Comparison of ENCODE assay signal across 16 mouse cellular contexts in the genomic region with DNA sequence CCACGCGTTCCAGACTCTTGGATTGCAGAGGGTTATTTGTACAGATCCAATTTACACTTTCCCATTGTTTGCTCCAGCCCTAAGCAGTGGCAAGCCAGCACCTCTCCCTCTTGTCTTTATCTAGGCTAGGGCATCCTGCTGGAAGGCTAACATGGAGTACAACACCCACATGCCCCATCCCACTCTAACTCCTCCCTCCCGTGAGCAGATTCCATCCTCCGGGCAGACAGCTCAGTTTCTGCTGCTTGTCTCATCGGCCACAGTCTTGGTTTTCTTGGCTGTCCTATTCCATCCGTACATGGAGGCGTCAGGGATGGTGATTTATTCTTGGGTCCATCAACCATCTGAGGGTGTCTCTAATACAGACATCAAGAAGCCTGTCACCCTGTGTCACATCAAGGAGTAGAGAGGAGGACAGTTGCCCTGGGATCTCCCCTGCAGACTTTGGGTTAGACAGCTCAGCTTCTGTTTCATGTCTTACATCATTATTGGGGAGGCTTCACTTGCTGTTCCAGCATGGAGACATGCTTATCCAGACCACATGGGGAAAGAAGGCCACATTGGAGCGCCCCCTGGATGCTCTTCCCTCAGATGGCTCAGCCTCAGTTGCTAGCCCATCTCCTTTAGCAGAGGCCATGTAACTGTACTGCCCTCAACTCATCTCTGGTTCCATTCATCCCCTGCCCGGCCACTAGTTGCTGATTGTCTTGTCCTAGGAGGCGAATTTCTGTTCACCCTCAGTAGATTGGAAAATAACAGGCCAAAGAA.
DNase-seq lines count a peak whose midpoint lies in the region; ATAC-seq and TF ChIP-seq lines count a peak whose summit lies in the region.
"Had no signal": no experiment of that assay in that cellular context is flagged by ENCODE, and none has a peak within 500 bp of the region (broad histone marks: within the 10 kb centered on the region; RNA-seq: fewer than 3 reads in every experiment).

No protein-coding gene starts in this region.

- H3K9ac ChIP-seq in heart, embryonic 11.5 days (ENCODE audit: low read depth, low read length) = no peak overlapping the region
- H3K9ac ChIP-seq: embryonic facial prominence, embryonic 13.5 days; limb, embryonic 12.5 days; stomach, embryonic 15.5 days had no signal

- peaks cover 15% of the 10 kb centered on the region for H3K4me1 ChIP-seq in heart, embryonic 11.5 days (ENCODE audit: control insufficient read depth, insufficient read depth, low read length)
- peaks cover 79% of the 10 kb centered on the region for H3K4me1 ChIP-seq in E14TG2a.4 (replicated peaks; ENCODE audit: low read depth, low read length)
- H3K4me1 ChIP-seq: stomach, embryonic 15.5 days had no signal

- no peaks in the 10 kb centered on the region for H3K36me3 ChIP-seq in heart, embryonic 11.5 days (ENCODE audit: control insufficient read depth, insufficient read depth, low read length)
- peaks cover 46% of the 10 kb centered on the region for H3K36me3 ChIP-seq in E14TG2a.4 (ENCODE audit: insufficient read depth, low read length)

- no peak for ATAC-seq in heart, embryonic 11.5 days (replicated peaks; ENCODE audit: insufficient number of reproducible peaks, low FRiP score, low TSS enrichment)
- ATAC-seq: lung, postnatal 0 days had no signal

- H3K4me2 ChIP-seq in heart, embryonic 11.5 days = no peak overlapping the region
- H3K4me2 ChIP-seq: embryonic facial prominence, embryonic 13.5 days; limb, embryonic 12.5 days; stomach, embryonic 15.5 days had no signal

- H3K4me3 ChIP-seq in heart, embryonic 11.5 days (ENCODE audit: low read depth, low read length) = no peak overlapping the region
- H3K4me3 ChIP-seq in layer of hippocampus, adult 2 months = no peak overlapping the region
- H3K4me3 ChIP-seq in E14TG2a.4 (replicated peaks; ENCODE audit: low read length) = peak overlapping the region; percentile 17
- H3K4me3 ChIP-seq: embryonic facial prominence, embryonic 13.5 days; forebrain, embryonic 10.5 days; limb, embryonic 12.5 days; stomach, embryonic 15.5 days had no signal

- 0 out of 2 replicates have a peak, but pooled peaks have one; percentile 12 for TF ChIP-seq CTCF in layer of hippocampus, adult 2 months (conservative IDR thresholded peaks at IDR 0.05)
- TF ChIP-seq CTCF in E14TG2a.4 (conservative IDR thresholded peaks at IDR 0.05; ENCODE audit: low read length) = peak; percentile 43

- 65% methylated on average over 10 of the region's 10 CpGs for WGBS in heart, embryonic 11.5 days (ENCODE audit: insufficient replicate concordance)

- H3K27ac ChIP-seq in heart, embryonic 11.5 days (ENCODE audit: low read depth, low read length) = peak overlapping the region; percentile 48
- no peak overlapping the region for H3K27ac ChIP-seq in layer of hippocampus, adult 2 months
- H3K27ac ChIP-seq: embryonic facial prominence, embryonic 13.5 days; limb, embryonic 12.5 days; stomach, embryonic 15.5 days had no signal

- no peak for DNase-seq in heart, adult 9 months (ENCODE audit: low spot score in 2 of 2)
- DNase-seq in layer of hippocampus, adult 2 months (ENCODE audit: low spot score in 2 of 2) = no peak
- DNase-seq in layer of hippocampus, adult 9-10 months (ENCODE audit: low spot score) = no peak
- peak; percentile 46 for DNase-seq in MN1 (ENCODE audit: low spot score)
- DNase-seq in right cerebral cortex, adult 18-20 months = no peak
- no peak for DNase-seq in left cerebral cortex, adult 11 months (ENCODE audit: low spot score)
- DNase-seq: adrenal gland, postnatal 10 days; kidney, postnatal 14 days; thymus, postnatal 25 days had no signal

- no peaks in the 10 kb centered on the region for H3K9me3 ChIP-seq in heart, embryonic 11.5 days (replicated peaks; ENCODE audit: control insufficient read depth, low read length)
- H3K9me3 ChIP-seq in E14TG2a.4 (ENCODE audit: low read length) = peaks cover 19% of the 10 kb centered on the region
- H3K9me3 ChIP-seq: embryonic facial prominence, embryonic 13.5 days; forebrain, embryonic 10.5 days; limb, embryonic 12.5 days; stomach, embryonic 15.5 days had no signal

- H3K27me3 ChIP-seq in heart, embryonic 11.5 days (ENCODE audit: control insufficient read depth, insufficient read depth, low read length) = no peaks in the 10 kb centered on the region
- no peaks in the 10 kb centered on the region for H3K27me3 ChIP-seq in E14TG2a.4 (ENCODE audit: insufficient read depth, low read length)
- H3K27me3 ChIP-seq: embryonic facial prominence, embryonic 13.5 days; limb, embryonic 12.5 days; stomach, embryonic 15.5 days had no signal
